Mouse (Mus musculus) v-Abl transformed pro-B cells (cell line): ENCODE results near the gene Suox.
"Not testable (repeated sequence)": the region's sequence is repeated elsewhere in the genome, so short reads cannot be mapped to it uniquely, and the experiment has no call there.

Source experiments
- in situ Hi-C, 2 experiments: fragments of 400-800 bp; cut with MboI; formaldehyde crosslinking; loops; one replicate each; pipeline ENCODE4 v1.15.1; 2025; ENCODE audit not compliant: unreplicated experiment in 2 of 2

Suox gene

DNA sequence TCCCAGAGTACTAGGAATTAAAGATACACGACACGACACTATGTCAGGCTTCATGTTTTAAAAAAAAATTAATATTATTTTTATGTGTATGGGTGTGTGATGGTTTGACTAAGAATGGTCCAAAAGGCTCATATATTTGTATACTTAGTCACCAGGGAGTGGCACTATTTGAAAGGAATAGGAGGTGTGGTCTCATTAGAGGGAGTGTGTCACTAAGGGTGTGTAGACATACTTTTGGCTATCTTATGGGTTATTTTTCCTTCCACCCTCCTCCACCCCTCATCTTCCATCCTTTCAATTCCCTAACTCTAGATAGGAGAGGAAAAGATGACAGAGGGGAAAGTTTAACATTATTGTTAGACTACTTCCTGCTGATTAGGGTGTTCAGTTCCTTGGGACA, 8.1 kb downstream of the Suox start:
- in situ Hi-C loops: no loop called here

DNA sequence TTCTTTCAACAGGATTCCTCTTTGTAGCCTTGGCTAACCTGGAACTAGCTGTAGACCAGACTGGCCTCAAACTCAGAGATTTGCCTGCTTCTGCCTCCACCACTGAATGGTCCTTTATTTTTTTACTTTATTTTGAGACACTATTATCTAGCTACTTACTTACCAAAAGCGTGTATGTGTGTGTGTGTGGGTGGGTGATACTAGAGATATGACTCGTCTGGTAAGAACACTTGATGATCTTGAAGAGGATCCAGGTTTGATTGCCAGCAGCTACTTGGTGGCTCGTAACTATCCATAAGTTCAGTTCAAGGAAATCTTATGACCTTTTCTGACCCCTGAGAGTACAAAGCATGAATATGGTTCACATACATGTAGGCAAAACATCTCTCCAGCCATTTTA, 8.6 kb downstream of the Suox start:
- in situ Hi-C loops: no loop called here

DNA sequence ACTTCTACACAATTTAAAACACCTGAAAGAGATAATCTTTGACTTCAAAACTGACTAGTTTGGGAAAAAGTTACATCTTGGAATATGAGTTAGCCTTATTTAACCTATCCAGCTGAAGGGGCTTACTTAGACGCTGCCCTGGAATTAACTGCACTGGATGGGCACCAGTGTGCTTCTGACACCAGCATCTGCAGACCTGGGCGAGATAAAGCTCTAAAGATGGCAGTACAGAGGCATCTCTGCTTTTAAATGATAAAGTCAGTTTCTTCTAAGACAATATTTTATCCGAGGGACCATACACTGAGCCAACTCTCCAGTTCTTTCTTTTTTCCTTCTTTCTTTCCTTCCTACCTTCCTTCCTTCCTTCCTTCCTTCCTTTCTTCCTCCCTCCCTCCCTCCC, 9.1 kb downstream of the Suox start:
- in situ Hi-C loops: no loop called here

DNA sequence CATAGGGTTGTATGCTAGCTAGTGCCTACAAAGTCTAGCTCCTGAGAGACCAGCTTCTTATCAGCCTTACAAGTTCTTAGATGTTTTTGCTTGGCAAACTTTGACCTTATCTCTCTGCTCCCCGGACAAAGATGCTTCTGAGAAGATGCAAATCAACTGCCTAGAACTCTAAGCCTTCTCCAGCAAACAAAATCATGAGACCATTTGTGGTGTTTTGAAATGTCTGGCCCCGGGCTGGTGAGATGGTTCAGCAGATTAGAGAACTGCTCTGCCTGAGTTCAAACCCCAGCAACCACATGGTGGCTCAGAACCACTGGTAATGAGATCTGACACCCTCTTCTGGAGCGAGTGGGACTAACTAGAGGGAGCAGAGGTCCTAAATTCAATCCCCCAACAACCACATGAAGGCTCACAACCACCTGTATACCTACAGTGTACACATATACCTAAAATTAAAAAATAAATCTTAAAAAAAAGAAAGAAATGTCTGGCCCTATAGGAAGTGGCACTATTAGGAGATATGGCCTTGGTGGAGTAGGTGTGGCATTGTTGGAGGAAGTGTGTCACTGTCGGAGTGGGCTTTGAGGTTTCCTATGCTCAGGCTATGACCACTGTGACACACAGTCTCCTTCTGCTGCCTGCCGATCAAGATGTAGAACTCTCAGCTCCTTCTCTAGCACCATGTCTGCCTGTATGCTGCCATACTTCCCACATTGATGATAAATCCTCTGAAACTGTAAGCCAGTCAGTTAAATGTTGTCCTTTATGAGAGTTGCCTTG, 10.2 kb downstream of the Suox start:
- in situ Hi-C loops: no loop called here

DNA sequence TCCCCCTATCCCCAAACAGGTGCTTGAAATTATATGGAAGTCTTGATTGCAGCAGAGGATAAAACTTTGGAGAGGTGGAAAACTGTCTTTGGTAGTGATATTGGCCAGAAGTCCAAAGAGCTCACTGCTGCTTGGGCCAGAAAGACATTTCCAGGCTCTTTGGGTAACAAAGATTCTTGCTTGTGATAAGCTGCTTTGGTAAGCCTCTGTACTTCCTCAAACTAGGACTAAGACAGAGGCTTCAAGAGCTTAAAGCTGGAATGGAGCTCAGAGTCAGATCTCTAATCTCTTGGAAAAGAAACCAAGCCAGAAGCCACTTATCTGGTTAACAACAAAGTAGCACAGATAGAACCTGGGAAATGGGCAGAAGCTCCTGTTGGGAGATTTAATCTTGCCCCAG, 11.4 kb downstream of the Suox start:
- in situ Hi-C loops: no loop called here

DNA sequence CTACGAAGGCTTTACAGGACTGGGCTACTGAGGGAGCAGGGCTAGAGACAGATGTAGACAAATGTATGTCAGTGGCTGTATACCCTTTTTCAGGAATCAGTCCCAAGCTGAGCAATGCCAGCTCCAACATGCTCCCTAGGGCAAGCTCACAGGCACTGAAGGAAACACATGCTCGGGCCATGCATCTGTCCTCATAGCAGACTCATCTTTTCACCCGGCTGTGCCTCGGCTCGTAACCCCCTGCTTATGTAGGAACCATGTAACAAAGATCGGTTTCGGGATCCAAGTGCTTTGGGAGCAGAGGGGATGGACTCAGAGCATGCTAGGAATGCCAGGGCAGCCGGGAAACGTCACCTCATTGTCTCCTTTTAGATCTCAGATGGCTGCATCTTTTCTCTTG, 14.4 kb downstream of the Suox start:
- in situ Hi-C loops: no loop called here

DNA sequence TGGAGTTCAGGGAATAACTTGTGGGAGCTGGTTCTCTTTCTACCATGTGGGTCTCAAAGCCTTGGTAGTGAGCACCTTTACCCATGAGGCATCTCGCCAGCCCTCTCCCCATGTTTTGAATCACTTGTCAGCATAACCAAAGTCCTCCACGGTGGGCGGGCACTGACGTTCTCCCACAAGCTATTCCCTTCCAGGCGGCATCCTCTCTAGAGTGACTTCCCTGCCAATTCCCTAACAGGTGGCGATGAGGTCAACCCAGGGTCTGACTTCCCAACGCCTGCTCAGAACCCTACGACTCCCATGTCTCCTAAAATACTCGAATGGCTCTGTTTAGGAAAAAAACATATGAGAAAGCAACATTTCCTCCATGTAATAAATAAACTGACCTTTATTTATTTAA, 16.0 kb downstream of the Suox start:
- in situ Hi-C loops: no loop called here

DNA sequence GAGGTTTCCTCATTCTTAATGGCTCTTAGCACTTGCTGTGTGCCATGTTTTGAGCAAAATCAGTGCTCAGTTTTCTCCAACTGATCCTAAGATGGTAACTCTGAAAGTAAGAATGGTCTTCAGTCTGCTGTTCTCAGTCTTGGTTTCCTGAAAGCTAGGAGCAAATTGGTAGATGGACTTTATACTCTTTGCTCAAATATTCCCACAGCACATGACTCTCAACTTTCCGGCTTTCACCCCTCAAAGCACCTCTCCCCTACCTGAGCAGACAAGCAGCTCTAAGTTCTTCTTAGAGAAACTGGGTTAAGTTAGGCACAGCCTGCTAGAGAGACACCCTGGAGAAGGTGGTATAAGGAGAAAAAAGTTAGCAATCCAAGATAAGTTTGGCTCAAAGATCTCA, 17.1 kb downstream of the Suox start:
- in situ Hi-C loops: no loop called here

DNA sequence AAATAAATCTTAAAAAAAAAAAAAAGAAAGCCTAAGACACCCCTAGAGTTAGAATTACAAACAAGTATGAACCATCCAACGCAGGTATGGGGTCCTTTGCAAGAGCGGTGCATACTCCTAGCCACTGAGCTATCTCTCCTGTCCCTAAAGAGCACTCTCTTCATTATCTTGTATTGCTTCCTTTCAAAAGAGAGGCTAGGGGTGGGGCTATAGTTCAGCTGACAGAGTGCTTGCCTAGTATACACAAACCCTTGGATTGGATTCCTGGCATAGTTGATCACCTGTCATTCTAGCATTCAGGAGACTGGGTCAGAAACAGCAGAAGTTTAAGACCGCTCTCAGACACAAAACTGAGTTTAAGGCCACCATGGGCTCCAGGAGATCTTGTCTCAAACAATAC, 18.6 kb downstream of the Suox start:
- in situ Hi-C loops: no loop called here

DNA sequence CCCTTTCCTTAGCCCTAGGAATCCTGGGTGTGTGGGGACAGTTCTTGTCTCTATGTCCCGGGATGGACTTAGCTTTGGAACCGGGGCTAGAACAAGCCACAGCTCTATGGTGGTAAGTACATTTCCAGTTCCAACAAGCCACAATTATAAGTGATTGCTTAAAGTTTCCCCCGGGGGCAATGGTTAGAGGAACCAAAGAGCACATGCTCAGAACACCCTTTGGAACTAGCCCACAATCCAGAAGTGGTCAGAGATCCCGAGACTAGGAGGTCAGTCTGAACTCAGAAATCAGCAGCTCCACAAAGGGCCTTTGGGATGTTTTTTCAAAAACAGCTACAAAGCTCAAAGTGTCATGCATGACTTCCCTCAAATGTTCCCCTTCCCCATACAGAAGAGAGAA, 20.0 kb downstream of the Suox start:
- in situ Hi-C loops: no loop called here

DNA sequence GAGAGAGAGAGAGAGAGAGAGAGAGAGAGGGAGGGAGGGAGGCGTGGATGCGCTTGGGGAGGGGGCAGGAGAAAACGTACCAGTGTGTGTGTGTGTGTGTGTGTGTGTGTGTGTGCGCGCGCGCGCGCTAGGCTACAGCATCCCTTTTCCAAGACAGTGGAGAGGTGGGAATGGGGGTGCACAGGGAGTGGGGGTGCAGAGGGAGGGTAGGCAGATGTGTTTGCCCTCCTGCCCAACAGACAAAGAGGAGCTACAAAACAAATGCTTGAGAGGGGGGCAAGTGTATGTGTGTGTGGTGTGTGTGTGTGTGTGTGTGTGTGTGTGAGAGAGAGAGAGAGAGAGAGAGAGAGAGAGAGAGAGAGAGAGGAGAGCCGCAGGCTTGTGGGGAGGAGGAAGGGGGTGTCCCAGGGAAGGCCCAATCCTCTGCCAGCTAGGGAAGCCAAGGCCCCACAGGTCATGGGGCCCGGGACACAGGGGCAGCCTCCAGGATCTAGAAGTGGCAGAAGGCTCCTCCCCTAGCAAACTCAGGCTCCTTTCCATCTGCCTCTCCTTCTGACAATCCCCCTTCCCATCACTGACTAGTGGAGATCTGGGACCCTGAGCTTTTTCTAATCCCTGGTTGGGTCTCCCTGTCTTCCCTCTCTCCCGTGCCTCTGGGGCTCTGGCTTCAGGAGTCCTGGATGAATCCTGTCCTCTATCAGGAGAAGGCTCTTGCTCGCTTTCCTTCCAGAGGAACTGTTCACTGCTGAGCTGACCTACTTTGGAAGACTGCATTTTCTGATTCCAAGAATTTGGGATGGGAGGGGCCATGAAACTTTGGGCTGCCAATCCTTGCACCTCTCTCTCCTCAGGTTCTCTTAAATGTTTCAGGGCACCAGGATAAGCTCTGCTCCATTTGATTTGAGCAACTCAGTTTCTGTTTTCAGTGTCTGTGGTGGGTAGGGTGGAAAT, 27.5 kb downstream of the Suox start:
- in situ Hi-C loops: no loop called here

DNA sequence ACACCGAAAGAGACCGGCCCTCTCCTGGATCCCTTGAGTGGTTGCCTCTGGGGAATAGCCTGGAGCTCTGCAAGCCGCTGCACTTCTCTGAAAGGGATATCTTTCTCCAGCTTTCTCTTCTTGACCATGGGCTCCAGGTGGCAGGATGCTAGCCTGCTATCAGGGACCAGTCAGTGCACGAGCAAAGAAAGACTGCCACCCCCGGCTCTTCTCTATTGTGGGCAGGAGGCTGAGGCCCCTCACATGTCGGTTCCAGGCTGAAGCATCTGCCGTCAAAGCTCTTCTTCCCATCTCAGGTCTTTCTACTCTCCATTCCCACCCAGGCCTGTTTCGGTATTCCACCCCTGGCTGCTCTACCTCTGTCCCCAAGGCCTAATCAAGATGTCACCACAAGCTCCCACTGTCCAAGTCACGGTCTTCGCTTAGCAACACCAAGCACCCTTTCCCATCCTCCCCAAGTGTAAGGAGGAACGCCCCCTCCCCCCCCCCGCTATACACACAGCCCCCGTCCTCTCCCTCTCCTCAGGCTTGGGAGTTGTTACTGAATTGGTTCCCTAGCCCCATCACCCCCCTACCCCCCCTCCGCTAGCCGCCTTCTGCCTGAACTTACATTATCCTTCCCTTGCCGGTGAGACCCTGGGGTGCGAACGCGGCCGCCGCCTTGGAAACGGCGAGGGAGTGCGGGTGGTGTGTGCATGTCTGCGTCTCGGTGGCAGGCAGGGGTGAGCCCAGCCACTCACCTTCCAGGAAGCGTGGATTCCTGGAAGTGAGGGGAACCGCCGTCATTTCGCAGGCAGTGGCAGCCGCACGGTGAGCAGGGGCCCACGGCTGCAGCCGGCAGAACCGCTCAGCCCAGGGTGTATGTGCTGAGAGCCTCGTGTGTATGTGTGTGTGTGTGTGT, 28.5 kb downstream of the Suox start, which contains the start of gene Ikzf4:
TSS of gene Ikzf4 (minus strand) at position 881 of the 901 bp plus-strand sequence.
- in situ Hi-C loops: no loop called here

DNA sequence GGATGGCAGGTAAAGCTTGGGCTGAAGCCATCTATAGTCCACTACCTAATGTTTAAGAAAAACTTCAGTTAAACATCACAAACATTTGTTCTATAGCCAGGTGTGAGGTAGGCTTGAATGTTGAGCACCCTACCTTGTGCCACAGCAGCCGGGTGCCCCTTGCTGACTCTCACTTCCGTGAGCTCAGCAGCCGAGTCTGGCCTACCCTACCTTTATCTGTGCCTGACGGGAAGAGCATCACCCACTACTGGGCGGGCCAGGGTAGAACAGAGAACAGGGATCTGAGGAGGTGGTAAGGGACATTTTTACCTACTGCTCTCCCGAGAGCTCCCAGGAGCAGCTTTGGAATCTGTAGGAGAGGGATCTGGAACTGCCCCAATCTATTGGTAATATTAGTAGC, 31.1 kb downstream of the Suox start:
- in situ Hi-C loops: no loop called here

DNA sequence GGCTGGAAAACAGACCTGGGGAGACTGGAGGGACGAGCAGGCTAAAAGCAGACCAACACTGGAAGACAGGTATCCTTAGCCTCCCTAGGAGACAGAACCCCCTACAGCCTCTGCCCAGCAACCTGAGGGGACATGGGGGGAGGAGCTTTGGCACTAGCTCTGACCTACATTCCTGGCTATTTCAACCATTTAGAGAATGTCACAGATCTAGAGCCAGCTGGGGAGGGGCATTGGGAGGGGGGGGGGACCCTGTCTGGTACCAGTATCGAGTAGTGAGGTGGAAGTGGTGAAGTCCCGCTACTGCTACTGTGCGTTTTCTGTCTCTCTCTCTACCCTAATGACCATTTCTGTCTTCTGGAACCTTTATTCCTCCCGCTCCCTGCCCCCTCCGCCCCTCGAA, 32.0 kb downstream of the Suox start:
- in situ Hi-C loops: no loop called here

DNA sequence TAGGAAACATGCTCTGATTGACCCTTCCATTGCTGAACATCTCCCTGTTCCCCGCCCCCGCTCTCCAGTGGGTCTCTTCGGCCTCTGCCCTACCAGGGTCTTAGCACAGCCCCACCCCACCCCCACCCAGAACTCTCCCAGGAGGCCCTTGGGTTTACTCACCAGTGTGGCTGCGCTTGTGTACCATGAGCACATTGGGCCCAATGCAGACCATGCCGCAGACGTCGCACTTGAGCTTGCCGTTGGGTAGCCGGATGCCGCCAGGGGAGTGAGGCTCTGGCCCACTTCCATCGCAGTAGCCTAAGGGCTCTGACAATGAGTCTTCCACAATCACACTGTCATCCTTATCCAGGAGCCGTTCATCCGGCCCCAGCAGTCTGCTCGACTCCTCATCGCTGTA, 33.0 kb downstream of the Suox start:
- in situ Hi-C loops: no loop called here

DNA sequence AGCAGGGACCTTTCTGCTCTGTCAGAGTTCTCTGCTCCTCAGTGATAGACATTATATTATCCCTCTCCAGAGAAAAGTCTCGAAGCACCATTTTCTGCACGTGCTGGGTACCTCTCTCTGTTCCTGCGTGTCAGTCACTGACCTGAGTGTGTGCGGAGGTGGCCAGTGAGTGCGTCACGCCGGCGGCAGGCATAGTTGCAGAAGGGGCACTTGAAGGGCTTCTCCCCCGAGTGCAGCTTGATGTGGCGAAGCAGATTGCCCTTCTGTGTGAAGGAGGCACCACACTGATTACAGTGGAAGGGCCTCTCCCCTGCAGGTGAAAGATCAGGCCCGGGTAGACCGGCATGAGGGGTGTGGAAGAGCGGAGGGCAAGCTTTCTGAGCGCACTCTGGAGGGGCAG, 33.9 kb downstream of the Suox start:
- in situ Hi-C loops: no loop called here

DNA sequence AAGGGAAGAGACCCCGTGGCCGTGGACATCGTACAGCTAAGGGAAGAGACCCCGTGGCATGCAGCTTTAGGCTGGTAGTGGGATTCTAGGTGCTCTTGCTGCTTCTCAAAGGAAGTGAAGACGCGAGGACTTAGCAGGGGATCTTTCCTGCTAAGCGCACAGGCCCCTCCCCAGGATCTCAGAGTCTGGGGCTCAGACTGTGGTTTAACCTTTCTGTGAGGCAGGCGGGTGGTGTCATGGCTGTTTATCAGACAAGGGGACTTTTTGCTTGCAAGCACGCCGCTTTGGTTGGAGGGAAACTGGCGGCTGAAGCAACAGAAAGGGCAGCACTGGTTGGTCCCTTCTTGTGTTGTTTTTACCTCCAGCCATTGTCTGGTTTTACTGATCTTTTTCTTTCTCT, 36.9 kb downstream of the Suox start:
- in situ Hi-C loops: no loop called here

DNA sequence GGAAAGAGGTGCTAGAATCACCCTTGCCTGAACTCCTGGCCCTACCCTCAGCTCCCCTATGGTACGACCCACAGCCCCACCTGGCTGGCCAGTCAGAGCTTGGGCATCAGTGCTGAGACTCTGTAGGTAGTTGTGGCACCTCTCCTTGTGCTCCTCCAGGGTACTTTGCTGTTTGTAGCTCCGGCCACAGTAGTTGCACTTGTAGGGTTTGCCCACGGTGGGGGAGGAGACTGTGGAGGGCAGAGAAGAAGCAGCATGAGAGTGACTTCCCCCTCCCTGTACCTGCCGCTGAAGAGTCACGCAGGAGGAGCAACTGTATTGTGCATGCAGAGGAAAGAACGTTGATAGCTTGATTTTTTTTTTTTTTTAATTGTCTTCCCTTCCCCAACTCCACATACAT, 37.3 kb downstream of the Suox start:
- in situ Hi-C loops: no loop called here

DNA sequence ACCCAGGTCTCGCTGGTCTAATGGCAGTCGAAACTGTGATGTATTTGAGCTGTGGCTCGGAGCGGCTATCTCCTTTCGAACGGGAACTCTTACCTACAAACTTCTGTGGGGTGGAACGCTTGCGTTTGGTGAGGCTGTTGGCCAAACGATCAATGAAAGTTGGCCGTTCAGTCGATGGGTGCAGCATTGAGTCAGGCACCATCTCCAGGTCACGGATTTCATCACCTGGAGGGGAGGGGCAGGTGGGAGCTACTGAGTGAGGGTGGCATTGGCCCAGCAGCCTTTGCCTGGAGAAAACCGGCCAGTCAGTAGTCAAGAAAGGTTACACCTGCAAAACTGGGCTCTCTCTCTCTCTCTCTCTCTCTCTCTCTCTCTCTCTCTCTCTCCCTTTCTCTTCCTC, 38.2 kb downstream of the Suox start:
- in situ Hi-C loops: no loop called here

DNA sequence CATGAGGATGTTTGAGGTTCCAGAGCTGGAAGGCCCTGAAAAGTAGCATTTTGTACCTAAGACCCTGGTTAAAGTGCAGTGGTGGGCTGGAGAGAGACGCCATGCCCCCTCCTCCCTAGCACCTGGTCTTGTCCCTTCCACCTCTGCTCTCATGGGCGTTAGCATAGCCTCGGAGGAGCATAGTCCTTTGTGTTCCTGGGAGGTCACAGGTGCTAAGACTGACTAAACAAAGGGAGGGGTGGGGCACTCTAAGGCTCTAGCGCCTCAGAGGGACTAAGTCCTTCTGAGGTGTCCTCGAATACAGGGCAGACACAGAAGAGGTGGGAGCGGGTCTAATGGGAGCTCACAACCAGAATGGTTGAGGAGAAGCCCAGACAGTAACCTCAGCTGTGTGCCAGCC, 42.3 kb downstream of the Suox start:
- in situ Hi-C loops: no loop called here

DNA sequence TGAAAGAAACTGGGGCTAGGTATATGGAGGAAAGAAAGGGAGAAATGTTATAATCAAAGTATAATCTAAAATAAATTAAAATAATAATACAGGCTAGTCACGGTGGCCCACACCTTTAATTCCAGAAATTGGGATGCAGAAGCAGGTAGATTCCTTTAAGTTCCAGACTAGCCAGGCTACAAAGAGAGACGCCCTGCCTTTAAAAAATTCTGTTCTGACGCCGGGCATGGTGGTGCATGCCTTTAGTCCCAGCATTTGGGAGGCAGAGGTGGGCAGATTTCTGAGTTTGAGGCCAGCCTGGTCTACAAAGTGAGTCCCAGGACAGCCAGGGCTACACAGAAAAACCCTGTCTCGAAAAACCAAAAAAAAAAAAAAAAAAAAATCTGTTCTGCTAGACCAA, 43.6 kb downstream of the Suox start:
- in situ Hi-C loops: not testable (repeated sequence)
